Mouse (Mus musculus) cerebellum, adult 2 months (tissue): Measurements from ENCODE around the gene Ctrc. TPM values are rescaled to one million over a fixed set of nuclear protein-coding genes. Genes with fewer than 3 reads are reported as not detected.

ENCODE experiments used
- DNase-seq, 2 experiments: peaks; one replicate each; pipeline ENCODE4 v3.0.0; 2021
- H3K27ac ChIP-seq: fragments of 200-500 bp; 2 replicates; pipeline ENCODE4 v1.5.1; 2012; ENCODE audit warnings: low read length, control low read depth, inconsistent platforms; ENCODE audit not compliant: insufficient read depth
- H3K27me3 ChIP-seq: fragments of 200-500 bp; 2 replicates; pipeline ENCODE4 v1.6.1; 2012; ENCODE audit warnings: inconsistent platforms, mild to moderate bottlenecking, low read length, moderate library complexity; ENCODE audit not compliant: control insufficient read depth, insufficient read depth
- H3K4me1 ChIP-seq: fragments of 200-500 bp; 2 replicates; pipeline ENCODE4 v1.6.1; 2011; ENCODE audit warnings: low read length; ENCODE audit not compliant: control insufficient read depth, insufficient read depth
- H3K4me3 ChIP-seq: fragments of 200-500 bp; replicated peaks from 2 replicates; pipeline ENCODE3; 2011; ENCODE audit warnings: mild to moderate bottlenecking, low read depth, low read length, control low read depth; ENCODE audit not compliant: insufficient read depth
- CTCF ChIP-seq: fragments of 200-500 bp; IDR thresholded peaks from 2 replicates; pipeline ENCODE4 v1.5.1; 2011; ENCODE audit warnings: low read depth, mild to moderate bottlenecking, control low read depth, low read length, moderate library complexity, borderline replicate concordance; ENCODE audit not compliant: insufficient read depth
- POLR2A ChIP-seq: fragments of 200-500 bp; IDR thresholded peaks from 2 replicates; pipeline ENCODE4 v1.6.1; 2011; ENCODE audit warnings: low read length, control low read depth, borderline replicate concordance; ENCODE audit not compliant: insufficient read depth
- WGBS: fragments of 180-500 bp; shearing (Covaris S2); methylation state at CpG from one replicate; pipeline ENCODE4 v1.1.7; 2018; 5-methylcytosine and 5-hydroxymethylcytosine counted together
- polyA plus RNA-seq: library from polyadenylated mRNA; depleted of rRNA; stranded (reverse); fragments of >200 nt; gene quantifications from 2 replicates; pipeline ENCODE4 v1.2.3, GENCODE M21; 2012

Ctrc gene
- polyA plus RNA-seq, 1 experiment = not detected

DNA sequence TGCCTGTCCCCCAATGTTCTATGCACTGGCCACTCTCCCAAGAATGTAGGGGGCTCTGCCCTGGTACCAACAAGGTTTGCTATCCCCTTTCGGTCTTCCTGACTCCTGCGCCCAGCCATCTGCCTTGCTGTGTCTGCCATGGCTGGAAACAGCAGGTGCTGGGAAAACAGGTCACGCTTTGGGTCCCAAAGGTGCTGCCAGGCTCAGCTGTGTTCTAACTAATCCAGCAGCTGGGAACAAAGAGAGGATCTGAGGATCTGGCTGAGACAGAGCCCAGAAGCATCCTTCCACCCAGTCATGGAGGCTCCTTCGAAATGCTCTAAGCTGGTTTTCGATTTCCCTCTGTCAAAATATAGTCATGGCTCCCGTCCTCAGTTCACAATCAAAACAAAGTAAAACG, 29.9 kb downstream of the Ctrc start:
- Histone ChIP-seq H3K4me1 (no peaks in the 10 kb centered on the region), H3K4me3 (no peak overlapping the region), H3K27me3 (no peaks in the 10 kb centered on the region), H3K27ac (no peak overlapping the region)
- DNase-seq = no peak
- TF ChIP-seq POLR2A (no peak), CTCF (no peak)
- WGBS = 66% methylated on average over 7 of the region's 7 CpGs

DNA sequence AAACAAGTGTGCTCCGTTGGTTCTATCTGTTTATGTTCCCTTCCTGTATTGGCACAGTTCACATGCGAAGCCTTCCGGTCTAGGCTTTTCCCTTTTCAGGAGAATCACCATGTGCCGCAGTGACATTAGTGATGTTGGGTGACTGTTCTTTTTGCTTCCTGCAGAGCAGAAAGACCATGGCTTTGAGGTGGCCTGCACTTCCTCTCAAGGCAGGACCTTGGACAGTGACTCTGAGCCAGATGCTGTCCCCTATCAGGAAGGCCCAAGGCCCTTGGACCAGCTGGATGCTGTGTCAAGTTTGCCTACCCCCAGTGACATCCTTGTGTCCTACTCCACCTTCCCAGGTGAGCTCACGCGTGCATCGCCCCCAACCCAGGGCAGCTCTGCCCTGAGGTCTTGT, 34.8 kb downstream of the Ctrc start:
- no peak overlapping the region for H3K27ac ChIP-seq
- no peak for TF ChIP-seq POLR2A
- no peak for TF ChIP-seq CTCF
- H3K4me1 ChIP-seq = no peaks in the 10 kb centered on the region
- no peak overlapping the region for H3K4me3 ChIP-seq
- no peaks in the 10 kb centered on the region for H3K27me3 ChIP-seq
- WGBS = 99% methylated on average over 7 of the region's 7 CpGs
- no peak for DNase-seq

DNA sequence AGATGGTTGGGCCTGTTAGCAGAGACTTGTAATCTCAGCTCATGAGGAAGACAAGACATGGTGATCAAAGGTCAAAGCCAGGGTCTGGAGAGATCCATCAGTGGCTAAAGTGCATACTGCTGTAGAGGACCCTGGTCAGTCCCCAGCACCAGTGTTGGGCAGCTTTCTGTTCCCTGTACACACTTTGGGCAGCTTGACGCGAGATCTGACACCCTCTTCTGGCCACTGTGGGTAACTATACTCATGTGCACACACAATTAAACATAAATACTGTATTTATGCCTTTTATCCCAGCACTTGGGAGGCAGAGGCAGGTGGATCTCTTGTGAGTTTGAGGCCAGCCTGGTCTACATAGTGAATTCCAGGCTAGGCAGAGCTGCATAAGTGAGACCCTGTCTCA, 35.2 kb downstream of the Ctrc start:
- Histone ChIP-seq H3K27ac (no peak overlapping the region), H3K4me3 (no peak overlapping the region), H3K27me3 (no peaks in the 10 kb centered on the region), H3K4me1 (no peaks in the 10 kb centered on the region)
- no peak for DNase-seq
- TF ChIP-seq CTCF (no peak), POLR2A (no peak)
- WGBS = 94% methylated on average over 2 of the region's 2 CpGs

DNA sequence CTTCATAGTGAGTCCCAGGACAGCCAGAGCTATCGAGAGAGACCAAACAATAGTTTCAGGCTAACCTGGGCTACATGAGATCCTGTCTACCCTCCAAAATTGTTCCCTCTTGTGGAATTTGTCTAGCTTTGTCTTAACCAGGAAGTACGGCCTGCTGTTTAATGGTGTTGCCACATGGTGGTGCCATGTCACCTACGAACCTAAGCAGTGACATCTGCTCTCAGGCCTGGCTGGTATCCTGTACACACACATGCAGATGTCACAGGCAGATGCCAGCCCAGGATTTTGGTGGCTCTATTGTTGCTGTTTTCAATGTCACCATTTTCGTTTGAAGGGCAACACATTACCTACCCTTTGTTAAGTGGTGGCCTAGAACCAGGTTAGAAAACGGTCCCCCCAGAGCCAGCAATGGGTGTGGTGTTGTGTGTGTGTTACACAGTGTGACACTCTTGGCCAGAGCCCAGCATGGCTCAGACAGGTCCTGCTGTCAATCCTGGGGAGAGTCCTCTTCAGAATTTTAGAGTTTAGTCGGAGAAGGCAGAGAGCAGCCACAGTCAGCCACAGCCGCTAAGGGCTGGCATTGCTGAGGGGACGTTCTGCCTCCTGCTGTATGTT, 36.2 kb downstream of the Ctrc start:
- DNase-seq = no peak
- 40% methylated on average over 8 of the region's 8 CpGs for WGBS

DNA sequence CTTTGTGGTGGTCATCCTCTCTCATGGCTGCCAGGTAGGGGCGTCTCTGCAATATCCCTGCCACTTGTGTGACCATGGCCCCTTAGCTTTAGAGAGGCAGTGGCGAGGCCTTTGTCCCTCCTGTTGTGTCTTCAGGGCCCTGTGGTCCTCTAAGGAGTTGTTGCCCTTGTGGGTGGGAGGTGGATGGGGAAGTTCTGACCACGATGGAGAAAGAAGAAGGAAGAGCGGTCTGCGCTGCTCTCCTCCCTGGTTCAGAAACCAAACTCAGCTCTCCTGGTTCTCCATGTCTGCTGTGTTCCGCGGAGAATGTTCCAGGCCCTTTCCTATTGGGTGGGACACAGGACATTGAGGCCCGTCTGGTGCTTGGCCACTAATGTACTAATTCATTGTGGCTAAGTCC, 40.3 kb downstream of the Ctrc start:
- Histone ChIP-seq H3K4me1 (no peaks in the 10 kb centered on the region), H3K27me3 (no peaks in the 10 kb centered on the region), H3K27ac (no peak overlapping the region), H3K4me3 (no peak overlapping the region)
- TF ChIP-seq CTCF = no peak
- no peak for TF ChIP-seq POLR2A
- DNase-seq = no peak
- 92% methylated on average over 8 of the region's 8 CpGs for WGBS

More for the DNA sequence above, 36.2 kb downstream of the Ctrc start:
- Histone ChIP-seq H3K4me3 (no peak overlapping the region), H3K27ac (no peak overlapping the region), H3K4me1 (no peaks in the 10 kb centered on the region), H3K27me3 (no peaks in the 10 kb centered on the region)
- no peak for TF ChIP-seq POLR2A
- TF ChIP-seq CTCF = peak; percentile 71

DNA sequence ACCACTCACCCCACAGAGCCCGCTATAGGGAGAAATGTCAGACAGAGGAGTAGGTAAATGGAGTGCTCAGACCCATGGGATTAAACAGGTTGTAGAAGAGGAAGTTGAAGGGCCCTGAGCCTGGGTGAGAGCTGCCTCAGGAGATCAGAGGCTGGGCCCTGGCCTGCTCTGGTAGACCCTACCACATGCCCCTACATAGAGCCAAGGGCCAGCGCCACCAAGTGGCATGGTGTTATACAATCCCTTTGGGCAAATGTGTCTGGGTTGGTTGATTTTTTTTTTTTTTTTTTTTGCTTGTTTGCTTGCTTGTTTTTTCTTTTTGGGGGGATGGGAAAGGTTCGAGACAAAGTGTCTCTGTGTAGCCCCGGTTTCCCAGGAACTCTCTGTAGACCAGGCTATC, 42.1 kb downstream of the Ctrc start:
- Histone ChIP-seq H3K4me1 (no peaks in the 10 kb centered on the region), H3K27ac (no peak overlapping the region), H3K4me3 (no peak overlapping the region), H3K27me3 (no peaks in the 10 kb centered on the region)
- TF ChIP-seq CTCF = no peak
- no peak for TF ChIP-seq POLR2A
- WGBS = 87% methylated on average over 4 of the region's 4 CpGs
- DNase-seq = no peak

DNA sequence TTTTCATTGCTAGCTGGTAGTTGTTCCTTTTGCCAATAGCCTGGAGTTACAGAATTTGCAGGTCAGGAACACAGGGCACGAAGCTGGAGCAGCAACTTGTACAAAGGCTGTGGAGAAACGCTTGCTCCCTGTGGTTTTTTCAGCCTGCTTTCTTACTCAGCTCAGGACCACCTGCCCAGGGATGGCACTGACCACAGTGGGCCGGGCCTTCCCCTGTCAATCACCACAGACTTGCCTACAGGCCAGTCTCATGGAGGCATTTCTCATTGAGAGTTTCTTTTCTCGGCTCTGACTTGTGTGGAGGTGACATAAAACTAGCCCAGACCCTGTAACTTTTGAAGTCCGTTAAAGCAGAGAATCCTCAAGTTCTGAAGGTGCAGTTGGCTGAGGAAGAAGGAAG, 48.6 kb downstream of the Ctrc start:
- 78% methylated on average over 5 of the region's 5 CpGs for WGBS

DNA sequence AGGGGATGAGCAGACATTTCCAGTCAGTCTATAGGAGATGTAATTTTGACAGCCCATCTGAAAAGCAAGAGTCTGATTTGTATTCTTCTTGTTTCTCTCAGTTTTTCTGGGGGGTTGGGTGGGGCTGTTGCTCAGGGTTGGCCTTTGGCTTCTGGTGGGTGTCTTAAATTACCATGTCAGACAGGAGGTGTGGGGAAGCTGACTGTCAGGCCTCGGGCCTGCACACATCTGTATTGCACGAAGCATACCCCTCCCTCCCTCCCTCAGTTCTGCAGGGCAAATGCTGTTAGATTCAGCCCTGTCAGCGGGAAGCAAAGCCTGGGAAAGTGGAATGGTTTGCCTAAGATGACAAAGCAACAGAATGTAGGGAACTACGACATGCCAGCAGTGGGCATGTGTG, 49.2 kb downstream of the Ctrc start:
- peaks cover 4% of the 10 kb centered on the region; the same call in 1 of the 2 replicates for H3K4me1 ChIP-seq
- no peaks in the 10 kb centered on the region for H3K27me3 ChIP-seq
- no peak overlapping the region for H3K4me3 ChIP-seq
- H3K27ac ChIP-seq = no peak overlapping the region
- no peak for DNase-seq
- WGBS = 85% methylated on average over 4 of the region's 4 CpGs
- TF ChIP-seq CTCF (no peak), POLR2A (no peak)

More for the DNA sequence above, 48.6 kb downstream of the Ctrc start:
- TF ChIP-seq CTCF (no peak), POLR2A (no peak)
- no peaks in the 10 kb centered on the region for H3K27me3 ChIP-seq
- no peak for DNase-seq
- peaks cover 4% of the 10 kb centered on the region; the same call in 1 of the 2 replicates for H3K4me1 ChIP-seq
- no peak overlapping the region for H3K27ac ChIP-seq
- H3K4me3 ChIP-seq = no peak overlapping the region
